Mouse (Mus musculus): ENCODE measurements around the gene Car10.

Gene Car10

DNA sequence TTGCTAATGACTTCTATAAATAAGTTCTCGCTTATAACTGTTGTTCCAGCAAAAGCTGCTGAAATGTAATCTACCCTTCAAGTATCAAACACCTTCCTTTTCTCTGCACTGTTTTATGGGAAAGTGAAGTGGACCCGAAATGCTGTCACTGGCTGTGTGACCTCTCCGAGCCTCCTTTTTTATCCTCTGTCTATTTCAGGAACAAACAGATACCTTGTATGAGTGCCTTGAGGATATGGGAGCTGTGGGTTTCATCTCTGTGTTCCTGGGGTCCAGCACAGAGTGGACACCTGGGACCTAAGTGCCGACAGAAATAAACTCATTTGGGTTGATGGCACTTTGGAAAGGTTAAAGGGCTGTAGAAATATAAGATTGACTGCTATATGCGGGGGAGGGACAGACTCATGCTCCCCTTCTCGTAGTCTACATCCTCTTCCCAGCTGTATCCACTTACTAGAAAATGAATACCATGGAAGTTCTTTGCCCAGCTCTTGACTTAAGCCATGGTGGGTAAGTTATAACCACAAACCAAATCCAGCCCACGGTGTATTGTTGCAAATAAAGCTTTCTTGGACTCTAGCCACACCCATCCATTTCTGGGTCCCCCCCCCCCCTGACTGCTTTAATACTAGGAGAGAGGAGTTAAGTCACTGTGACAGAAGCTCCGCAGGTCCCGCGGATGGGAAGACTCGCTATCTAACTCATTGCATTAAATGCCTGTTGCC is 474.3 kb downstream of the Car10 start:
- DNase-seq (ENCODE audit: inconsistent ontology term): no peak

DNA sequence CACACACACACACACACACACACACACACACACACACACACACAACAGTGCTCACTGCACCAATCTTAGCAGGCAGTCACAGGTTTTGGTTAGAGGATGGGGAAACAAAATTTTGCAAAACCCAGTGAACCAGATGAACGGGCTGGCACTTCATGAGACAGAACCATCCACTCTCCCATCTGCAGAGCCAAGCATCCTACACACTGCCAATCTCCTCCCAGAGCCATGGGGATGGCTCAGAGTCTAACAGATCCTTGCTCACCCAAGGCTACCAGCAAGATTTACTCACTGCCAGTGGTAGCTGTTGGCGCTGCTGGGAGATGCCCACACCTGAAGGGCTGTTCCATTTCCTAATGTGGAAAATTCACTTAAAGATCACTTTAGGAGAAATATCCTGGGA is 479.6 kb downstream of the Car10 start:
- no peak for DNase-seq (ENCODE audit: inconsistent ontology term)

DNA sequence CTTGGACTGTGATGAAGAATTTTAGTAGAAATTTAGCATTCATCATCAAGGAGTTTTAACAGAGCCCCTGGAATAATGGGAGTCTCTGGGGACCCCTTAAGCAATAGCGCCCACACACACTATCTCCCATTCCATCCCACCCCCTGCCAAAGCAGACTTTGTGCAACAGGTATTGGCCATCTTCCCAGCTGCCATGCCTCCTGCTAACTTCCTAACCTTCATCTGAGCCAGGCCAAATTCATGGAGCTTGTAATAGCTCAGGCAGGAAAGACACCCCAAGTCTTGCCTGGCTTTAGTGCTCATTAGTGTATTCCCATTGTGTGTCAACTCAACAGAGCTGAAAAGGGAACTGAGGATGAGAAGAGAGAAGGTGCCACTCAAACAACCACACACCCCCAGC is 481.8 kb downstream of the Car10 start:
- no peak for DNase-seq (ENCODE audit: inconsistent ontology term)

DNA sequence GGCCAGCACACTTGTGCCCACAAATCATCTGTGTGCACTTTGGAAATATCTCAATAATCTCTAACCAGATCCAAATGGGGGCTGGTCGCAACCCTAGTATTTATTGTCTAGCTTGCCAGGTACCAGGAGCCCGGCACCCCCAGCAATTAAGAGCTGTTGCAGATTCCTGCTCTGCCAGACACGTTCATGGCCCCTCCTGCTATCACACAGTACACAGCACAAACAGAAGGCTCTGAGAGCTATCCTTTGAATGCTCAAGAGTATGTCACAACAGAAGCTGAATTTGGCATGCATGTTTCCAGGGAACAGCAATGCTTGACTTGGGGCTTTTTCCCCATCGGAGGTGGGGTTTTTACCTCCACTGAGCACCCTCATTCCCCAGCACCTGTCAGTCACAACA is 483.5 kb downstream of the Car10 start:
- DNase-seq (ENCODE audit: inconsistent ontology term): no peak

DNA sequence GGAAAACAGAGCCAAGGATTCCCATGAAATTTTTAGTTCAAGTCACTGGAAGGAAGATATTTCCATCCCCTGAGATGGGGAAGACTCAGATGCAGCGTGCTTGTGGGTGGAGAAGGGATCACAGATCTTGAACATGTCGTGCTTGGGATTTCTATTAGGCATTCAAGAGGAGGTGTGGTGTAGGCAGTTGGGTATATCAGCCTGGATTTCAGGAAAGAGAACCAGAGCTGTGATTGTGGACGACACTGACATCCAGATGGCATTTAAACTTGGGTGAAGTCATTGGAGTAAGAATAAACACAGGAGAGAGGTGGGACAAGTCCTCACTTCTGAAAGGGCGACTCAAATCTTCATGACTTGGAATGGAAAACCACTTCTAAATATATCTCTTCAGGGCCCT is 490.0 kb downstream of the Car10 start:
- no peak for DNase-seq (ENCODE audit: inconsistent ontology term)

DNA sequence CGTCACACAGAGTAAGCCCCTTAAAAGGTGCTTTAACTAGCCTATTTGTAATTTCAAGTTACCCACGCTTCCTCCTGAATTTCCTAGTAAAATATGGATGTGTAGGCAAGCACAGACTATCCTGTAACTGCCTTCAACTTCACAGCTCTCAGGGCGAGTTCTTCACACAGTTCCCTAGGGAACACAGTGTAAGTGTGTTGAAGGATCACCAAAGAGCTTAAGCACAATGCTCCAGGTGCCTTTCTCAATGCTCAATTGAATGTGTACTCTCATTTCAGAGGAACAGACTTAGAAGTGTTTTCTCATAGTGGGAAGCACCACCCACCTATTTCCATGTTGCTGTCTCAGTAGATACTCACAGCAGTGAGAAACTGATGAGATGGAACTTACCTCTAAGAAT is 492.8 kb downstream of the Car10 start:
- DNase-seq (ENCODE audit: inconsistent ontology term): no peak

DNA sequence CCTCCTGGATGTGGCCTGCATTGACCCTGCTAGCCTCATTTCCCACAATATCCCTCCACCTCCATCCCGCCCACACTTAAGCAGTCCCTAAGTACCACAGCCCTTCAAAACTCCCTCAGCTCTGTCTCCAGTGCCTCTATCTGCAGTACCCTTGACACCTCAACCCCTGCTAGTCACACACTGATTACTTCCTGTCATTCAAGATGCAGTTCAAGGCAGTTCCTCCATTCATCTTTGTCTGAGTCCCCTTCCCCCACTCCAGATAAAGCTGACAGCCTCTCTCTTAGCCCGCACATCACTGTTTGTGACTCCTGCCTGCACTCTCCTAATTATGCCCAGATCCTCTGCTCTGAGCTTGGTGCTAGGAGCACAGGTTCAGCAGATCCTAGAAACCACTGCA is 496.2 kb downstream of the Car10 start:
- no peak for DNase-seq (ENCODE audit: inconsistent ontology term)

DNA sequence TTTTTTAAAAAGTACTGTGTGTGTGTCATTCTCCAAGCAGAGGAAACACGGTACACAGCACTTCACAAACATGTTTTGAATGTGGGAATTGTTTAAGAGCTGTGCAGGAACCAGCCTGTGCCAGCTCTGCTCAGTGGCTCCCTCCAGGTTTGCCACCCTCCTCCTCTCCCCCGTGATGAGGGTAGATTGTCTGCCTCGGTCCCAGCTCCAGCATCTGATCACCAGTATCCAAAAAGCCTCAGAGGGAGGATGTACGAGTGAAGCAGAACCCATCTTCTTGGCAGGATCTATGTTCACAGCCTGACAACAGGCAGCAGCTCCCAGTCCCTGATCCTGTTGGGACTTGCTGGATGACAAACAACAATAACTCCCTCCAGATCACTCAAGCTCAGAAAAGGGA is 500.3 kb downstream of the Car10 start:
- DNase-seq (ENCODE audit: inconsistent ontology term): no peak

DNA sequence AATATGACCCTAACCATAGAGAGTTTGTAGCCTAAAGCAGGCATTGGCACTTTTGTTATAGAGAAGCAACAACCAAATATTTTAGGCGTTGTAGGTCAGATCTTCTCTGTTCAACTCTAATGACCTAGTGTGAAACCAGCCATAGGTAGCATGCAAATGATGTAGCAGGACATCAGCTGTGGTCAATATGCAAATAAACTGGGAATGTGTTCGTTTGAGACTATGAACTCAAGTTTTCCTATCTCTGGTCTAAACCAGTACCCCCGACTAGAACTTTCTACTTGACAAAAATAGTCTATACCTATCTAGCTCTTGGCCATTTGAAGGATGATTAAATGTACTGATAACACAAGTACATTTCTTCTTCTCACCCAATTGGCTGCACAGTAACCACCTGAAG is 501.9 kb downstream of the Car10 start:
- DNase-seq (ENCODE audit: inconsistent ontology term): no peak

DNA sequence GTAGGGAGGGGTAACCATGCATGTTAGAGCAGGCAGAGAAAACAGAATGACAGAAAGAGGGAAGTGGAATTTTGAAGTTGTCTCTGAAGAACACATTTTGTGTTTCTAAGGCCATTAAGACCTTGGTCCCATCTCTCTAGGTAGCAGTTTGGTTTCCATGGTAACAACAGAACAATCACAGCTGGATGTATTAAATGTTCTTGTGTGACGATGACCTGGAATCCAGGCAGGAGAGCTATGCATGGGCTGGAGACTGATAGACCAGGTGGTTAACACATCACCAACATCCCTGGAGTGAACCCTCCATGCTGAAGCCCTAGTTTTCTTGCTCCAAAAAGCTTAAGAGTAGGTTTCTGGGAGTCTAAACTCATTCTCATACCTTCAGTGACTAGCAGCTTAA is 505.7 kb downstream of the Car10 start:
- DNase-seq (ENCODE audit: inconsistent ontology term): no peak

DNA sequence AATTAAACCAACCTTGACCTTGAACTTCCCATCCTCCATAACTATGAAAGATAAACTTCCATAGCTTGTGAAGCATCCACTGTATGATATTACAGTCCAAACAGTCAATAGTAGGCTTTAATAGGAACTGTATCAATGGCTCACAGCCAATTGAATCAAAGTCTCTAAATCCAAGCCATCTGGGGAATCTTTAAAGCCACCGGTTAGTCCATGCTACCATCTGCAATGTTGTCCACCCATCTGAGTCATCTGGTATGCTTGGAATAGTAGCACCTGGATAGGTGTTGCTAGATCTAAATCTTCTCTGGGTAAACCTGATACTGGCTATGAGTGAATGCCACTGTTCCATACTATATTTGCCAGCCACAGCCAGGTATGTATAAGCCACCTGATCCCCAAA is 509.3 kb downstream of the Car10 start:
- DNase-seq (ENCODE audit: inconsistent ontology term): no peak

DNA sequence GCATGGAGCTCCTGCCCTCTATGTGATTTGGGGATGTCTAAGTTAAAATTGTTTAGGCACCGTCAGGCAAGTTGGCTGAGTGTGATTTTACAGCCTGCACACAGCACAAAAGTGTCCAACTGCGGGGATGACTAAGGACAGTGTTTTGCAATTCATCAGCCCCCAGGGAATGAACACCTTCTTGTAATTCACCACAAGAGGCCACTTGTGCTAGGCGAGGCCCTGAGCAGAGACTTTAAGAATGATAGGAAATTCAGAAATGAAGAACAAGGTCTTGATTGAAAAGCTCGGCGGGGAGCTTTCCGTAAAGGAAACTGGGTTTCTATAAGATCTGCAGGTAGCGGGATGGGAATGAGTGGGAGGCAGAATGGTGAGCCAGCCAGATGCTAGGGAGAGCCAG is 510.9 kb downstream of the Car10 start:
- peak; percentile 18 for DNase-seq (ENCODE audit: inconsistent ontology term)

DNA sequence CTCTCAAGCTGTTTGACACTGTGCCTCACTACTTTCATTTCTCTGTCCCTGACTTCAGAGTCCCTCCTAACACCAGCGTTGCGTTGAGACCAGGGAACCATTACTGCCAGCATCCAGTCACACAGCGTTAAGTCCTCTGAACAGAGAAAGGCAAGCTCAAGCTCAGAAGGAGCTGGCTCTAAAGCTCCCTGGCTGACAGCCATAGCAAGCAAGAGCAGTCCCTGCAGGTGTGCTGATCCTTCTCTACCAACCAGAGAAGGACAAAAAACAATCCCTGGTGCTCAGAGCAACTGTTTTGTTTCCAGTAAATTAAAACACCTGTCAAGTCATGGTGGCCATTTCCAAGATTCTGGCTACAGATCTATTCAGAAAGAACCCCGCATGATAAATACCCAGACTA is 514.2 kb downstream of the Car10 start:
- DNase-seq (ENCODE audit: inconsistent ontology term): no peak

DNA sequence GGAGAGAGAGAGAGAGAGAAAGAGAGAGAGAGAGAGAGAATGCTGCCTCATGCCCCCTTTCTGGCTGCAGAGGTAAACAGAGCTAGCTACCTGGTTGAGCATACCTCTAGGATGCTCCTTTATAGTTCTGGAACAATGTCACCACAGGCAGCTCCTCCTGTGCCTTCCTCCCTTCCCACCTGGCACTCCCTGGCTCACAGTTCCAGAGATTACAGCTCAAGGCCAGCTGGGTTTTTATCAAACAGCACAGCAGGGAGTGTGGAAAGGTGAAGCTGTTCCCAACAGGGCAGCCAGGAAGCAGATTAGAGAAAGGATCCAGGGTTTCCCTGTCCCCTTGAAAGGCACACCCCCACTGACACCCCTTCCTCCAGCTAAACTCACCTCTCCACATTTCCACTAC is 517.0 kb downstream of the Car10 start:
- DNase-seq (ENCODE audit: inconsistent ontology term): no peak

DNA sequence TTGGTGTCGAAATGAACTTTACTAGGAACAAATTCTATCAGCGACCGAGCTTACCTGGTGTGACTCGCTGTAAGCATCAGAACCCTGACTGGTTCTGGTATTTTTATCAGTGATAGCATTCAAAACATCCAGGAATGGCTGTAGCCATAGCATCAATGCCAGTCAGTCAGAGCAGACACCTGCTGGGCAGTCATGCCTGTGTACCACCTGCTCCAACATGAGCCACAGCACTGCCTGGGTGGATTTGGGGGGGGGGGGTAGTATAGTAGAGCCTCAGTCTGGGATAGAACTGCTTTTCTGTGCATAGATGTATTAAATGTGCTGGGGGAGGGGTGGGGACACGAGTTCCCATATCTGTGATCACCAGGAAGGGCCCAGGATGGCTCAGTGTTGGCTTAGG is 525.8 kb downstream of the Car10 start:
- no peak for DNase-seq (ENCODE audit: inconsistent ontology term)

DNA sequence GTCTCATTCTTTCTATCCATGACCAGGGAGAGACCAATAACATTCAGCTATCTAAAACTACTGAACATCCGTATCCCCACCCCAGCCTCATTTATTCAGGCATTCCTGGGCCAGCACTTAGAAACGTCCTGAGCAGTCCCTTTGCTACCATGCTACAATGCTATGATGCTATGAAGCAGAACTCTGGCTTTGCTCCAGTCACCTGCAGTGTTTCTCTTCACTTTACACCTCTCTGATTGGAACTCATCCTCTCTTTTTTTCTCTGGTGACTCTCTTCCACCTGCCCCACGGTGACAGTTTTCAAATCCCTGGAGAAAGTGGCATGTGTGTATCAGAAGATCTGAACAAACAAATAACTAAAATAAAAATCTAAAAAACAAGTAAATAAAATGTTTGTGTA is 541.6 kb downstream of the Car10 start:
- no peak for DNase-seq (ENCODE audit: inconsistent ontology term)

DNA sequence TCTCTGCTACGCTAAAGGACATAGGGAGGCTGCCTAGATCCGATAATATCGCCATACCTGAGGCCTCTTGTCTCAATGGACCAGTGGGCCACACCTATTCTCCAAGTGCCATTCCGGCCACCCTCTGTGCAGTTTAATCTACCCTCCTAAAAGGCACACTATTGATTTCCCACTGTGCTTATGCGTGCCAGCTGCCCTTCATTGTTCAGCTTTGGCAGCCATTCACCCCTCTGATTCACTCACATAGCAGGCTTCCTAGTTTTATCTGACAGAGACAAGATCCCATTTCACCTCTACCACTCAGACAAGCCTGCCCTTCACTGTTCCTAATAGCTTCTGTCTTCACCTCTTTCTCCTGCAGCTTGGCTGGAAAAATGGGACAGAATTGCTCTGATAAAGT is 543.1 kb downstream of the Car10 start:
- peak; percentile 54 for DNase-seq (ENCODE audit: inconsistent ontology term)

DNA sequence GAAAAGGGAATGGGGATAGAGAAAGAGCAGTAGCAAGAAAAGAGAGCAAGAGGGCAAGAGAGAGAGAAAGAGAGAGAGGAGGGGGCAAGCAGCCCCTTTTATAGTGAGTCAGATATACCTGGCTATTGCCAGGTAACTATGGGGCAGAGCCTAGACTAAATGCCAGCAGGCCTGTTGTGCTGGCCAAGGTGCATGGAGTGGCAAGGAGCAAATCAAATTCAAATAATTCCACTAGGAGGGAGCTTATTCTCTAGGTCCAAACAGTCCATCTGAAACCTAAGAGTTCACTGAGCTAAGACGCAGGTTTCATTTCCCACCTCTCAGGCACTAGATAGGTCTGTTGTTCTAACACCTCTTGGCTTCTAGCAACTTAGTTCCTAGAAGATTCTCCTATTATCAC is 544.5 kb downstream of the Car10 start:
- no peak for DNase-seq (ENCODE audit: inconsistent ontology term)

DNA sequence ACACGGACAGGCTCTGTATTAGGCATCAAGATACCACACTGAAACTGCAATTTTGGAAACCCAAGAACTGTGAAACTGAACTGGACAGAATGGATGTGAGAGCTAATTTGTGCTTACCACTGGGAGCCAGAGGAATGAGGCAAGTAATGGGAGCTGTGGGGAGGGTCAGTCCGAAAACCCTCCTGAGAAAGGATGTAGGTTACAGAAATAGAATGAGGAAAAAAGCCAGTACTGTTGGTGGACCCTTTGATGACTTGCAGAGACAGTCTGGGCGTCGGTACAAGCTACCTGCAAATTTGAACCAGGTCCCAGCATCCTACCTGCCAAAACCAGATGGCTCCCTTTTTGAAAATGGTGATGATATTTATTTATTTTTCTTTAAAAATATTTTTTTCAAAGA is 545.2 kb downstream of the Car10 start:
- no peak for DNase-seq (ENCODE audit: inconsistent ontology term)

DNA sequence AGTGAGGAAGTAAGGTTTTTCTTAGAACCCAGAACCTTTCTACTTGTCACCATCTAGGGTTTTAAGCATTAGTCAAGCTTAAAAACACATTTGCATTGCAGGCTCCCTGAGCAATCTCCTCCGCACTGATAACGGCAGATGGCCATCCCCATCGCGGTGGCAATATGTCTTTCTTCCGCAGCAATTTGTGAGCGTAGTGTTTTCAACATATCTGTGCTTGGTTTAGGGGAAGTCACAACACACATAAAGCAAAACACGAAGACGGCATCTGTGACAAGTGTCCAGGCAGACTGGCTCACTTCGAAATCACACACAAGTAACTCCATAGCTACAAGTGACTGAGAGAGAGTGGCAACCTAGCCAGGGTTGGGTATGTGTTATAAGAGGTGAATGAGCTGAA is 545.6 kb downstream of the Car10 start:
- DNase-seq (ENCODE audit: inconsistent ontology term): no peak

DNA sequence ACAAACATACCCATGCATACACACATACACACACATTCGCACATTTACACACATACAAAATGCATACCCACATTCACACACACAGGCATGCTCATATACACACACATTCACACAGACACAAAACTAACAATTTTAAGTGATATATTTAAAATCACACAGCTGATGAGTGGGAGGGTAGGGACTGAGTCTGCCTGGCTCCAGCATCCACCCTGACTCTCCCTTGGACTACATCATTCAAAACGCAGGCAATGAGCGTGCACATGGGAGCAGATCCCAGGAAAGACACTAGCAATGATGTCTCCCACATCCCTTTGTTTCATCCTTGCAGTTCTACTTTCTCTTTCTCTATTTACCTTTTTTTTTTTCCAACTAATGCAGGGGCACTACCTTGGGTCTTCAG is 548.4 kb downstream of the Car10 start:
- DNase-seq (ENCODE audit: inconsistent ontology term): no peak

Data from Muller cell, postnatal 12 days (primary cell).